Mouse (Mus musculus): ENCODE results near the gene Map2k3. TPM values are rescaled to one million over a fixed set of nuclear protein-coding genes. Genes with fewer than 3 reads are reported as not detected.

Gene Map2k3
- polyA plus RNA-seq, 1 experiment from 2014 or later: 106 TPM

DNA sequence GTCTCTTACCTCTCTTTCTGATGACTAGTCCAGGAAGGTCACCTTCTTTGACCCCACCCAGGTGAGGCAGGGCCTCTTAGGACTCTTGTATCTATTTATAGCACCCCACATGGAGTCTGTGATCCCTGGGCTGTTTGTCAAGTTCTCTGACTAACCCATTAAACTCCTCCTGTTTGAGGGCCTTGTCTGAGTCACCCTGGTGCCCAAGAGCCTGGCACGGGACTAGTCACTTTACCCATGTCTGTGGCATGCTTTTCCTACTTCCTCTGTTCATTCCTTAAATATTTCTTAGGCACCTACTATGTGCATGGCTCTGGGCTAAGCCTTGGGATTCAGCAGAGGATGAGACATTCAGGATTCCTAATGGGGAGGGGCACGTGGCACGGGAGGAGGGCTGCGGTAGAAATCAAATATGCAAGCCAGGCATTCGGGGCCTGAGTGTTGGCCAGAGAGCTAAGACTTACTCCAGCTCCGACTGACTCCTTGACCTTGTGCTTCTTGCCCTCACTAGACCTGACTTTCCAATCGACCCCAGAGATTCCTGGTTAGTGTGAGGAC is 1.0 kb upstream of the Map2k3 start:
- DNase-seq (ENCODE audit: low spot score) (peak; percentile 88), ATAC-seq (peak; percentile 27)
- no peaks in the 10 kb centered on the region for H3K9me3 ChIP-seq (ENCODE audit: low read length)
- TF ChIP-seq EP300 (IDR thresholded peaks at IDR 0.05): peak; percentile 88
- TF ChIP-seq CTCF (IDR thresholded peaks at IDR 0.05): no peak
- H3K27ac ChIP-seq (ENCODE audit: low read length): peak overlapping the region; percentile 74
- H3K4me1 ChIP-seq (ENCODE audit: insufficient read depth, low read depth, low read length): peaks cover 38% of the 10 kb centered on the region
- peak overlapping the region; percentile 78 for H3K4me2 ChIP-seq (replicated peaks; ENCODE audit: low read depth, low read length)
- no peaks in the 10 kb centered on the region for H3K36me3 ChIP-seq (ENCODE audit: insufficient read depth, low read length)
- peak overlapping the region; percentile 81 for H3K4me3 ChIP-seq (ENCODE audit: low read depth, low read length)
- 0 out of 2 replicates have a peak overlapping the region, but pooled peaks have one; percentile 5 for H3K9ac ChIP-seq (replicated peaks; ENCODE audit: low read depth)
- 12% methylated on average over 7 of the region's 7 CpGs for WGBS
- no peaks in the 10 kb centered on the region for H3K27me3 ChIP-seq (replicated peaks; ENCODE audit: insufficient read depth, low read length)

DNA sequence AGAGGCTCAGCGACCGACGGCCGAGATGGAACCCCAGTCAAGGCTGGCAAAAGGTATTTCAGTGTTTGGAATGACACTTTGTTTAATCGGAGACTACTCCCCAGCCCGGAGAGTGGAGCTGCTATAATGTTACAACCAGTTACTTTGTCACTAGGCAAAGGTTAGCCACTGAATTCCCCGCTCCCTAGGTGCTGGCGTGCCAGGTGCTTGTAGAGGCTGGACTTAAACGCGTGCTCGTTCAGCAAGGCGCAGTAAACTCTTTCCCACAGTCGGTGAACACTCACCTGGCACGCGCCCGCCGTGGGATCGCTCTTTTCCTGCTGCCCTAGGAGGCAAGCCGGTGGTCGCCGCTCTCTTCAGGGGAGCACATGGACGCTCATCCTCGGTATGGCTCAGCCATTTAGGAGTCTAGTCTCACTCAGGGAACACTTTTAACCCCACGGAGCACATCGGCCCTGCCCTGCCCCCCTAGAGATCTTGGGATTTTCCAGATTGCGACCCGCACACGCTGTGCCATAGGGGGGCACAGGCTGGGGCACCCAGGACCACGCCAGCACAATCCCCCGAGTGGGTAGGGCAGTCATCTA is 458 bp upstream of the Map2k3 start:
- peak overlapping the region; percentile 74 for H3K27ac ChIP-seq (ENCODE audit: low read length)
- H3K36me3 ChIP-seq (ENCODE audit: insufficient read depth, low read length): no peaks in the 10 kb centered on the region
- H3K4me1 ChIP-seq (ENCODE audit: insufficient read depth, low read depth, low read length): peaks cover 44% of the 10 kb centered on the region
- no peak for TF ChIP-seq EP300 (IDR thresholded peaks at IDR 0.05)
- no peak for TF ChIP-seq CTCF (IDR thresholded peaks at IDR 0.05)
- H3K9me3 ChIP-seq (ENCODE audit: low read length): no peaks in the 10 kb centered on the region
- peak overlapping the region; percentile 78 for H3K4me2 ChIP-seq (replicated peaks; ENCODE audit: low read depth, low read length)
- H3K9ac ChIP-seq (replicated peaks; ENCODE audit: low read depth): 0 out of 2 replicates have a peak overlapping the region, but pooled peaks have one; percentile 5
- DNase-seq (ENCODE audit: low spot score) (no peak), ATAC-seq (peak; percentile 1)
- WGBS: 2% methylated on average over 30 of the region's 30 CpGs
- H3K27me3 ChIP-seq (replicated peaks; ENCODE audit: insufficient read depth, low read length): no peaks in the 10 kb centered on the region
- H3K4me3 ChIP-seq (ENCODE audit: low read depth, low read length): peak overlapping the region; percentile 81

DNA sequence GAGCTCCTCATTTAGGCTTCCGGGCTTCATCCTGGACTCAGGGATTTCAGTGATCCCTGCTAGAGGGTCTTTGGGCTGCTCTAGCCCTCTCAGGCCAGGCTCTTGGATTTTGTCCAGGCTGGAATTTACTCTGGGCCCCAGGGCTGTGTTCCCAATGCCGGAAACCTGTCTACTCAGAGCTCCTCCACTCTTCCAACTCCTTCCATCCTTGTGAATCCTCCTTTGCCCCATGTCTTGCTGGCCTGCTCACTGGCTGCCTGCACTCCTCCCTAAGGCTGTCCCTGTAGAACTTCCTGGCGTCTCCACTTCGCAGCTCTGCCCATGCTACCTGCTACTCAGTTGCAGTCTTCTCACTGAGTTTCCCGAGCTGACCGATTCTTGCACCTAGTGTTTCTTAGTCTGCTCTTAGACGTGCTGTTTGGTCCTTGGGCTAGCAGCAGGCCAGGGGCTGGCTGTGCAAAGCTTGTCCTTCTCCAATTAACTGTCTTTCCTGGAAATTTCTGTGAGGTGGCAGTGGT is 729 bp downstream of the Map2k3 start:
- DNase-seq (ENCODE audit: low spot score): no peak
- peak overlapping the region; percentile 77 for H3K9ac ChIP-seq (replicated peaks; ENCODE audit: low read depth)
- TF ChIP-seq EP300 (IDR thresholded peaks at IDR 0.05) (no peak), CTCF (IDR thresholded peaks at IDR 0.05) (no peak)
- H3K4me2 ChIP-seq (replicated peaks; ENCODE audit: low read depth, low read length): peak overlapping the region; percentile 78
- H3K27me3 ChIP-seq (replicated peaks; ENCODE audit: insufficient read depth, low read length): no peaks in the 10 kb centered on the region
- peak overlapping the region; percentile 81 for H3K4me3 ChIP-seq (ENCODE audit: low read depth, low read length)
- no peaks in the 10 kb centered on the region for H3K36me3 ChIP-seq (ENCODE audit: insufficient read depth, low read length)
- no peak for ATAC-seq
- WGBS: under 1% methylated on average over 7 of the region's 7 CpGs
- peaks cover 42% of the 10 kb centered on the region for H3K4me1 ChIP-seq (ENCODE audit: insufficient read depth, low read depth, low read length)
- H3K27ac ChIP-seq (ENCODE audit: low read length): peak overlapping the region; percentile 96
- H3K9me3 ChIP-seq (ENCODE audit: low read length): no peaks in the 10 kb centered on the region

DNA sequence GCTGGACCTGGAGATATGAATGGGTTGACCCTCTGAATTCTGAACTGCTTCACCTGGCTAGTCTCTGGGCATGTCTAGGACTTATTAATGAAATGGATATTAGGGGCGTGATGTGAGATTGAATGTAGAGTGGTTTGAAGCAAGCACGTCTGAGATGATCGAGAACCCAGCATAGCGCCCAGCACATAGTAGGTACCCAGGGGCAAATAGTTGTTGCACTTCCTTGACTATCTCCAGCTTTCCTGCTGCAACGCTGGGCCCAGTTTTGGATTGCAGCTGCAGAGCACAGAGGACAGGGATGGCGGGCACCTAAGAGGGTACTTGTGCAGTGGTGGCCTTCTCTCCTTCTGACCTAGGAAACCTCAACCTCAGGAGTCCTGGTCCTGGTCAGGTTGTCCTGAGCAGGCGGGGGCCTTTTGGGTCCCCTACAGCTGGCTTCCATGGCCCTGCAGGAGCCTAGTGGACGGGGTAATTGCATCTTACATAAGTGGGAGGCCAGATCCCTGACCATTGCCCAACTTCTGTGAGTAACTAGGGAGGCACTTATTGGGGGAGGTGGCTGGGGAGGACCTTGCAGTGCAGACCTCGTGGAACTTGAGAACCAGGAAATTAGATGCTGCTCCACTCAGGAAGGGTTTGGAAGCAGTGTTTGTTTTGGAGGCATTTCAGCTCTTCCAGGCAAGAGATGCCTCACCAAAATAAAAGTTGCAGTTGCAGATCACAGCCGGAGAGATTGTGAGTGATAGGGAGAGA is 1.5 kb downstream of the Map2k3 start:
- DNase-seq (ENCODE audit: low spot score) (peak; percentile 96), ATAC-seq (peak; percentile 30)
- H3K27me3 ChIP-seq (replicated peaks; ENCODE audit: insufficient read depth, low read length): no peaks in the 10 kb centered on the region
- H3K4me3 ChIP-seq (ENCODE audit: low read depth, low read length): peak overlapping the region; percentile 81
- H3K36me3 ChIP-seq (ENCODE audit: insufficient read depth, low read length): no peaks in the 10 kb centered on the region
- WGBS: 57% methylated on average over 10 of the region's 10 CpGs
- H3K9ac ChIP-seq (replicated peaks; ENCODE audit: low read depth): peak overlapping the region; percentile 8; the same call in 1 of the 2 replicates
- peak overlapping the region; percentile 78 for H3K4me2 ChIP-seq (replicated peaks; ENCODE audit: low read depth, low read length)
- peak overlapping the region; percentile 96 for H3K27ac ChIP-seq (ENCODE audit: low read length)
- TF ChIP-seq EP300 (IDR thresholded peaks at IDR 0.05): peak; percentile 79
- TF ChIP-seq CTCF (IDR thresholded peaks at IDR 0.05): no peak
- H3K4me1 ChIP-seq (ENCODE audit: insufficient read depth, low read depth, low read length): peaks cover 42% of the 10 kb centered on the region
- H3K9me3 ChIP-seq (ENCODE audit: low read length): no peaks in the 10 kb centered on the region

DNA sequence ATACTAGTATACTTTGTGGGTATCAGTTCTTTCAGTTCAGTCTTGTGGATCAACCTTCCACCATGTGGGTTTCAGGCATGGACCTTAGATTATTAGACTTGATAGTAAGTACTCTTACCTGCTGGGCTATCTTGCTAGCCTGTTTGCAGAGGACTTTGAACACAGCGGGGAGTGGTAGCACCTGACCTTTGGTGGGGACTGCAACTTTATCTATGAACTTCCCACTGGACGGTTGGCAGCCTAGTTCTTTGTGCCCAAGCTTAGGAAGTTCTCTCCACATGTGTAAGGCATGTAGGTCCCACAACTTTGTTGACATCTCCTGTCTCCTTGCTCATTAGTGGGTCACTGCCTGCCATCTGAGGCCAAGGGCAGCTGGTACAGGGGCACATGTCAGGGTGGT is 3.0 kb downstream of the Map2k3 start:
- ATAC-seq (no peak), DNase-seq (ENCODE audit: low spot score) (no peak)
- Histone ChIP-seq H3K4me3 (ENCODE audit: low read depth, low read length) (no peak overlapping the region), H3K9ac (replicated peaks; ENCODE audit: low read depth) (no peak overlapping the region), H3K4me1 (ENCODE audit: insufficient read depth, low read depth, low read length) (peaks cover 42% of the 10 kb centered on the region), H3K9me3 (ENCODE audit: low read length) (no peaks in the 10 kb centered on the region), H3K4me2 (replicated peaks; ENCODE audit: low read depth, low read length) (peak overlapping the region; percentile 36; the same call in 1 of the 2 replicates), H3K27ac (ENCODE audit: low read length) (peak overlapping the region; percentile 55), H3K27me3 (replicated peaks; ENCODE audit: insufficient read depth, low read length) (no peaks in the 10 kb centered on the region), H3K36me3 (ENCODE audit: insufficient read depth, low read length) (no peaks in the 10 kb centered on the region)
- 46% methylated on average over 2 of the region's 2 CpGs for WGBS
- TF ChIP-seq CTCF (IDR thresholded peaks at IDR 0.05) (no peak), EP300 (IDR thresholded peaks at IDR 0.05) (no peak)
